Mouse (Mus musculus) testis, adult 2 months (tissue): ENCODE measurements around the gene Pgs1.

ENCODE experiments used
- CTCF ChIP-seq: fragments of 200-500 bp; IDR thresholded peaks from 2 replicates; pipeline ENCODE4 v1.5.1; 2012; ENCODE audit warnings: low read depth, mild to moderate bottlenecking, inconsistent platforms, low read length, moderate library complexity; ENCODE audit not compliant: control insufficient read depth, insufficient read depth, insufficient replicate concordance
- POLR2A ChIP-seq: fragments of 200-500 bp; IDR thresholded peaks from 2 replicates; pipeline ENCODE4 v1.6.1; 2012; ENCODE audit warnings: low read depth, mild to moderate bottlenecking, inconsistent platforms, low read length, moderate library complexity; ENCODE audit not compliant: control insufficient read depth

DNA sequence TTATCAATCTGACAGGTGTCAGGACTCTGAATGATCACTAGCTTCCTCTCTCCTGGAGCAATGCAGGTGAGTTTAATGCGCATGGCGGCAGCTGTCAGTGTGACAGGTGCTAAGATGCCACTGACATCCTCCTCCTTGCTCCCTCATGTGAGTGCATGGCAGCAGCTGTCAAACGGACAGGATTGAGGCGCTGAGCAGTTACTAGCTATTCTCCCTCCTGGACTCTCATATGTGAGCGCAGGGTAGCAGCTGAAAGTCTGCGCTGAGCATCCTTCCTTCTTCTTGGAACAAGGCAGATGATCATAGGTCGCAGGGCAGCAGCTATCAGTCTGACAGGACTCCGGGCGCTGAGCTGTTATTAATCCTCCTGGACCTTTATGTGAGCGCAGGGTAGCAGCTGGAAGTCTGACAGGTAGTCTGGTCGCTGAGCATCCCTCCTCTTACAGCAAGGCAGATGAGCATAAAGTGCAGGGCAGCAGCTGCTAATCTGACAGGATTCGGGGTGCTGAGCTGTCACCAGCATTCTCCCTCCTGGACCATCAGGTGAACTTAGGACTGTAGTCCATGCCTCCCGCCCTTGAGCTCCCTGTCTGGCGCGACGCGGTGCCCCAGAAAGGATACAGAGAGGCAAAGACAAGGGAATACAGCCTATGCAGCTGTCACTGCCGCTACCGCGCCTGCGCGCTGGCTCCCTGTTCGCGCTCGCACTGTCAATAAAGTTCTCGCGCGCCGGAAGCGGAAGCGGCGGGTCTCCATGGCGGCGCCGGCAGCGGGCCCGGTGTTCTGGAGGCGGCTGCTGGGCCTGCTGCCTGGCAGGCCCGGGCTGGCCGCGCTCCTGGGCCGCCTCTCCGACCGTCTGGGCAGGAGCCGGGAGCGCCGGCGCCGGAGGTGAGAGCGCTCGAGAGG lies at the start of gene Pgs1:
- TF ChIP-seq CTCF (no peak), POLR2A (peak; percentile 66)
